Mouse (Mus musculus) liver, embryonic 13.5 days (tissue): ENCODE measurements around the gene Tm4sf19. TPM values are rescaled to one million over a fixed set of nuclear protein-coding genes. Genes with fewer than 3 reads are reported as not detected.
A peak's percentile ranks its signal among the peaks of the same experiment; 100 is the strongest.
"Not testable (repeated sequence)": the region's sequence is repeated elsewhere in the genome, so short reads cannot be mapped to it uniquely, and the experiment has no call there.

Experiments
- ATAC-seq: fragments of 200-750 bp; cut with Nextera tagmentation; 2 replicates; pipeline ENCODE4 v1.8.0; 2017; ENCODE audit warnings: low read depth, mild to moderate bottlenecking, moderate number of reproducible peaks, moderate library complexity
- DNase-seq: peaks from one replicate; pipeline ENCODE4 v3.0.0; 2022
- H3K27ac ChIP-seq: fragments of 300-500 bp; sonication (generic); 2 replicates; pipeline ENCODE4 v1.5.1; 2015; ENCODE audit warnings: moderate library complexity, mild to moderate bottlenecking, inconsistent platforms
- H3K27me3 ChIP-seq: fragments of 300-500 bp; sonication (generic); 2 replicates; pipeline ENCODE4 v1.6.1; 2015; ENCODE audit warnings: mild to moderate bottlenecking, inconsistent platforms
- H3K36me3 ChIP-seq: fragments of 300-500 bp; sonication (generic); 2 replicates; pipeline ENCODE4 v1.6.1; 2015; ENCODE audit warnings: mild to moderate bottlenecking, inconsistent platforms
- H3K4me1 ChIP-seq: fragments of 300-500 bp; sonication (generic); replicated peaks from 2 replicates; pipeline ENCODE4 v1.6.1; 2015; ENCODE audit warnings: inconsistent platforms
- H3K4me2 ChIP-seq: fragments of 300-500 bp; sonication (generic); 2 replicates; pipeline ENCODE4 v1.6.1; 2015; ENCODE audit warnings: inconsistent platforms, mild to moderate bottlenecking, moderate library complexity
- H3K4me3 ChIP-seq: fragments of 300-500 bp; sonication (generic); replicated peaks from 2 replicates; pipeline ENCODE4 v1.5.1; 2015; ENCODE audit warnings: mild to moderate bottlenecking, inconsistent platforms
- H3K9ac ChIP-seq: fragments of 300-500 bp; sonication (generic); 2 replicates; pipeline ENCODE4 v1.6.1; 2015; ENCODE audit warnings: mild to moderate bottlenecking, inconsistent platforms
- H3K9me3 ChIP-seq: fragments of 300-500 bp; sonication (generic); replicated peaks from 2 replicates; pipeline ENCODE4 v1.6.1; 2016; ENCODE audit warnings: inconsistent platforms
- WGBS: fragments of 180-500 bp; shearing (Covaris S2); methylation state at CpG from one replicate; pipeline ENCODE4 v1.1.7; 2015; ENCODE audit not compliant: insufficient replicate concordance; 5-methylcytosine and 5-hydroxymethylcytosine counted together
- polyA plus RNA-seq: library from polyadenylated mRNA; unstranded; fragments of >200 nt; fragmentation: Nextera tagmentation; extraction: Ambion mirVana; gene quantifications from 2 replicates; pipeline ENCODE4 v1.2.1, GENCODE M21; 2015

Gene Tm4sf19
- polyA plus RNA-seq, 1 experiment from 2014 or later, result not detected

DNA sequence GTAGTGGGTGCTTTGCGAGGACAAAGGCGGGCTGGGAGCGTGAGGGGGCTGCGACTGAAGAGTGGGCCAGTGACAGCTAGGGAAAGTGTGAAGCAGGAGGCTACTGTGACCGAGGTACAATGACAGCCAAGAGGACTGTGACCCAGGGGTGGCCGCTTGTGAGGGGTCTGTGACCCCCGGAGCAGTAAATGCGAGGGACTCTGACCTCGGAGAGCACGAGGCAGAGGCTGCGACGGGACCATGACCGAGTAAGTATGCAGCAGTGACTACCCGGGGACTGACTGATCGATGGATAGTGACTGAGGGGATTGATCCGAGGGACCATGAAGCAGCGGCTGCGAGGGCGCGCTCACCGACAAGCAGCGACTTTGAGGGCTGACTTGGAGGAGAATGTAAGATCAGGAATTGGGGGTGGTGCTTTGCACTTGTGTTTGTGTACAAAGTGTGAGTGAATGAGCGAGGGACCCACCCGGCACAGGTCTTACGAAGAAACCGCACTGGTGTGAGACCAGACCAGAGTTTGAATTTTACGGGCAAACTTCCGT is 30.8 kb downstream of the Tm4sf19 start:
- Histone ChIP-seq H3K27ac (peak overlapping the region; percentile 92), H3K36me3 (0 out of 2 replicates have a peak, but pooled peaks cover 3% of the 10 kb centered on the region), H3K9ac (peak overlapping the region; percentile 97), H3K4me2 (peak overlapping the region; percentile 81), H3K4me3 (peak overlapping the region; percentile 96), H3K4me1 (peaks cover 46% of the 10 kb centered on the region), H3K9me3 (no peaks in the 10 kb centered on the region), H3K27me3 (no peaks in the 10 kb centered on the region)
- ATAC-seq, result peak; percentile 66
- WGBS, result under 1% methylated on average over 28 of the region's 28 CpGs
- no peak for DNase-seq

- Histone ChIP-seq H3K4me1 (peaks cover 53% of the 10 kb centered on the region), H3K27ac (peak overlapping the region; percentile 92), H3K27me3 (no peaks in the 10 kb centered on the region), H3K4me2 (peak overlapping the region; percentile 81), H3K36me3 (peaks cover 9% of the 10 kb centered on the region), H3K4me3 (peak overlapping the region; percentile 96), H3K9ac (peak overlapping the region; percentile 97), H3K9me3 (no peaks in the 10 kb centered on the region)
- DNase-seq (no peak), ATAC-seq (no peak)
- 79% methylated on average over 1 of the region's 1 CpGs for WGBS
Observed at GRCm38 (mm10) chr16:32431926-32432325, 31.6 kb downstream of the Tm4sf19 start.

GRCm38 (mm10) chr16:32433138-32433537 is 32.8 kb downstream of the Tm4sf19 start:
- Histone ChIP-seq H3K4me3 (peak overlapping the region; percentile 96), H3K27ac (peak overlapping the region; percentile 92), H3K9ac (peak overlapping the region; percentile 97), H3K9me3 (no peaks in the 10 kb centered on the region), H3K36me3 (peaks cover 16% of the 10 kb centered on the region), H3K4me1 (peaks cover 60% of the 10 kb centered on the region), H3K27me3 (no peaks in the 10 kb centered on the region), H3K4me2 (peak overlapping the region; percentile 81)
- WGBS, result 62% methylated on average over 2 of the region's 2 CpGs
- DNase-seq (no peak), ATAC-seq (no peak)

DNA sequence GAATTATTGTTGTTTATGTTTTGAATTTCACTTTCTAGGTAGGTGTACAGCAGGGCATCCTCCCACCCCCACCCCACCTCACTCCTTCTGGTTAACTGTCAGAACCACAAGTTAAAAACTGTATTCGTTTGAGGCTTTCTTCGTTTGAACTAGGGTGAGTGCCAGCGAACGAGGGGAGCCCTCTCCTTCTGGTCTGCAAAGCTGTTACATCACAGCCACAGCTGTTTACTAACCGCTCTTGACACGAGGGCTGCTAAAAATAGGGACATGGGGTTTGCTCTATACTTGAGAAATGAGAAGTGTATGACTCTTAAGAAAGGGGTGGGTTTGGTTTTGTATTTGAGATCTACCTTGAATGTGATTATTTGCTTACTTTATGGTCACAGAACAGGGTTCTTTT is 33.8 kb downstream of the Tm4sf19 start:
- Histone ChIP-seq H3K27me3 (no peaks in the 10 kb centered on the region), H3K36me3 (peaks cover 16% of the 10 kb centered on the region), H3K4me3 (0 out of 2 replicates have a peak overlapping the region, but pooled peaks have one; percentile 96), H3K9me3 (no peaks in the 10 kb centered on the region), H3K4me2 (peak overlapping the region; percentile 81; the same call in 1 of the 2 replicates), H3K27ac (peak overlapping the region; percentile 92; the same call in 1 of the 2 replicates), H3K9ac (peak overlapping the region; percentile 40; the same call in 1 of the 2 replicates), H3K4me1 (peaks cover 60% of the 10 kb centered on the region)
- ATAC-seq (no peak), DNase-seq (no peak)
- WGBS, result 14% methylated on average over 6 of the region's 6 CpGs

- ATAC-seq (no peak), DNase-seq (no peak)
- Histone ChIP-seq H3K4me3 (no peak overlapping the region), H3K36me3 (peaks cover 22% of the 10 kb centered on the region), H3K27ac (no peak overlapping the region; the same call in 1 of the 2 replicates), H3K9ac (no peak overlapping the region), H3K9me3 (no peaks in the 10 kb centered on the region), H3K27me3 (no peaks in the 10 kb centered on the region), H3K4me2 (no peak overlapping the region), H3K4me1 (peaks cover 58% of the 10 kb centered on the region)
Observed at GRCm38 (mm10) chr16:32434691-32435090, 34.4 kb downstream of the Tm4sf19 start.

GRCm38 (mm10) chr16:32436657-32437056 is 36.4 kb downstream of the Tm4sf19 start:
- Histone ChIP-seq H3K36me3 (peaks cover 40% of the 10 kb centered on the region), H3K27me3 (no peaks in the 10 kb centered on the region), H3K4me2 (no peak overlapping the region), H3K9ac (no peak overlapping the region), H3K27ac (no peak overlapping the region), H3K9me3 (no peaks in the 10 kb centered on the region), H3K4me1 (peaks cover 61% of the 10 kb centered on the region), H3K4me3 (no peak overlapping the region)
- ATAC-seq (no peak), DNase-seq (no peak)
- 46% methylated on average over 1 of the region's 1 CpGs for WGBS

DNA sequence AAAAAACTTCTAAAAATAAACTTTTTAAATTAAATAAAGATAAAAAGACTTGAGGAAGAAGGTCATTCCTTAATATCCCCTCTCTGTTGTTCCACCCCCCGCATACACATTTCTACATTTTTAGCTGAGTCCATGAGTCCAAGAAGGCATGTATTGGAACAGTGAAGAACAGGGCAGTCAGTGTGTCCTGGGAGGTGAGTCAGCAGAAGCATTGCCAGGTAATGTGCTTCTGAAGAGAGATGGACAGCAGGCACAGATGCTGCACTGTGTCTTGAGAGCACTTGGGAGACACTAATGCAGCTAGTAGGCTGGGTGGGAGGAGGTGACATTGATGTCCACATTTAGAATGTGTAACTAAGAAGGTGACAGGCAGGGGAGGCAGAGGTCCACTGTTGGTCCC is 37.0 kb downstream of the Tm4sf19 start:
- H3K27me3 ChIP-seq, result no peaks in the 10 kb centered on the region
- no peaks in the 10 kb centered on the region for H3K9me3 ChIP-seq
- no peak overlapping the region for H3K4me3 ChIP-seq
- H3K4me2 ChIP-seq, result no peak overlapping the region
- peaks cover 41% of the 10 kb centered on the region for H3K36me3 ChIP-seq
- WGBS, result 87% methylated on average over 1 of the region's 1 CpGs
- peaks cover 58% of the 10 kb centered on the region for H3K4me1 ChIP-seq
- no peak for ATAC-seq
- no peak for DNase-seq
- H3K27ac ChIP-seq, result no peak overlapping the region; the same call in 1 of the 2 replicates
- H3K9ac ChIP-seq, result no peak overlapping the region

GRCm38 (mm10) chr16:32441432-32441831 is 41.1 kb downstream of the Tm4sf19 start:
- 81% methylated on average over 3 of the region's 3 CpGs for WGBS

DNA sequence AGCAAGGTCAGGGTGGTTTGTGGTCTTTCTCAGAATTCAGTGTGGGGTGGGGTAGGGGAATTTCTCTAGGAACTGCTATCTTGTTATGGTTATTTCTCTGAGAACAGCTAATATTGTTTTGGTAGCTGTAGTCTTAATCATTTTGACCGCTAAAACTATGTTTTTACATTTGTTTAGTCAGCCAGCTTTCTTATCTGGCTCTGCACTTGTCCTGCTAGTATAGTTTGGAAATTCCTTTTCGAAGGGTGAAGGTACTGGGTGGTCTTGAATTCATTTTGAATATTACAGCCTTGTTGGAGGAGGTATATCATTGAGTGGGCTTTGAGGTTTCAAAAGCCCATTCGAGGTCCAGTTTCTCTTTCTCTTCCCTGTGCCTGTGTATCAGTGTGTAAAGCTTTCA is 44.3 kb downstream of the Tm4sf19 start:
- not testable (repeated sequence) for H3K4me2 ChIP-seq, ATAC-seq, H3K9ac ChIP-seq, DNase-seq, H3K4me3 ChIP-seq, H3K9me3 ChIP-seq, H3K27me3 ChIP-seq
- Histone ChIP-seq H3K4me1 (peaks cover 73% of the 10 kb centered on the region), H3K27ac (peak overlapping the region; percentile 61; the same call in 1 of the 2 replicates), H3K36me3 (peaks cover 24% of the 10 kb centered on the region)
- WGBS, result 28% methylated on average over 3 of the region's 3 CpGs

More at GRCm38 (mm10) chr16:32441432-32441831, 41.1 kb downstream of the Tm4sf19 start:
- DNase-seq (no peak), ATAC-seq (no peak)
- Histone ChIP-seq H3K4me2 (no peak overlapping the region), H3K4me1 (peaks cover 57% of the 10 kb centered on the region), H3K4me3 (no peak overlapping the region), H3K9me3 (no peaks in the 10 kb centered on the region), H3K9ac (no peak overlapping the region), H3K36me3 (peaks cover 41% of the 10 kb centered on the region), H3K27ac (no peak overlapping the region), H3K27me3 (no peaks in the 10 kb centered on the region)

- peaks cover 80% of the 10 kb centered on the region for H3K4me1 ChIP-seq
- 88% methylated on average over 1 of the region's 1 CpGs for WGBS
Observed at GRCm38 (mm10) chr16:32445558-32445957, 45.3 kb downstream of the Tm4sf19 start.

DNA sequence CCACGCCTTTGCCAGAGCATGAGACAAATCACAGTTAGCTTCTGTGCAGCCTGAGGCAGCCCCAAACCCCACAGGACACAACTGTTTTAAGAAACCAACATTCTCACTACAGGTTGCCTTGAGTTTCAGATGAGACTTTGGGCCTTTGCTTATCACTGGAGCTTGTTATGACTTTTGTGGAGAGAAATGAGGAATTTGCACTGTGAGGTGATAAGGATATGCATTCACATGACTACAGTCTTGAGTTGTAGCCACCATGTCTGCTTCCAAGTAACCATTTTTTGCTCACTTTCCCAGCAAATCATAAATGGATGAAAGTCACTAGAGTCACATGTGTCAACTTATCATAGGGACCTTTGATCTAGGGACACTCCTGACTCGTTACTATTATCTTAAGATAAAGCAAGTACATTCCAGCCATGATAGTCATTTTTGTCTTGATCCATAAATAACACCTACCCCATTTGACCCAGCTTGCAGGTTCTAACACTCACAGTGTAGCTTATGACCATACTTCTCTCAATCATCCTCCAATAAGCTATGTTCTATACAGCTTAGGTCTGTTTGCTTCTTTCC is 46.3 kb downstream of the Tm4sf19 start:
- Histone ChIP-seq H3K36me3 (peaks cover 7% of the 10 kb centered on the region), H3K27me3 (no peaks in the 10 kb centered on the region), H3K4me1 (peaks cover 85% of the 10 kb centered on the region), H3K27ac (peak overlapping the region; percentile 95; the same call in 1 of the 2 replicates), H3K4me2 (no peak overlapping the region), H3K9ac (no peak overlapping the region), H3K4me3 (no peak overlapping the region), H3K9me3 (no peaks in the 10 kb centered on the region)
- ATAC-seq (no peak), DNase-seq (no peak)
- 45% methylated on average over 2 of the region's 2 CpGs for WGBS

More at GRCm38 (mm10) chr16:32445558-32445957, 45.3 kb downstream of the Tm4sf19 start:
- Histone ChIP-seq H3K4me3 (no peak overlapping the region), H3K27ac (peak overlapping the region; percentile 54), H3K27me3 (no peaks in the 10 kb centered on the region), H3K9ac (no peak overlapping the region), H3K36me3 (peaks cover 16% of the 10 kb centered on the region), H3K9me3 (no peaks in the 10 kb centered on the region), H3K4me2 (no peak overlapping the region)
- DNase-seq (no peak), ATAC-seq (no peak)

DNA sequence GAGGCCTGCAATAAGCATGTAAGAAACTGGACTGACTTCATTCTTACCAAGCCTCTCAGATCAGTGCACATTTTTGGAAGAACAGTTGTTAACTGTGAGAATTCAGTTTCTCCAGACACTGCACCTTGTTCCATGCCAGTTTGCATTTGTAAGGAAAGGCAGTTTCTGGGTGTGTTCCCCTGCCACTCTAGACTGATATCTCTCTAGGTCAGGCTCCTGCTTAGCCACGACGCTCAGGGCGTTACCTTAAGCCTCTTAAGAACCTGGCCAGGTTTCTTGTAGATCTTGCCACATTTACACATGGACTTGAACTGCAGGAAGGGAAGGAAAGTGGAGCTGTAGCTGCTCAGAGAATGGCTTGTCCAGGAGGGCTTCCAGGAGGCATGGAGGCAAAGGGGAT is 49.4 kb downstream of the Tm4sf19 start:
- Histone ChIP-seq H3K4me2 (peak overlapping the region; percentile 71), H3K4me3 (peak overlapping the region; percentile 37)

More for the DNA sequence above, 49.4 kb downstream of the Tm4sf19 start:
- H3K9me3 ChIP-seq, result no peaks in the 10 kb centered on the region
- peak; percentile 98 for ATAC-seq
- H3K27ac ChIP-seq, result peak overlapping the region; percentile 95
- H3K4me1 ChIP-seq, result peaks cover 83% of the 10 kb centered on the region
- H3K27me3 ChIP-seq, result no peaks in the 10 kb centered on the region
- H3K9ac ChIP-seq, result peak overlapping the region; percentile 71
- peaks cover 28% of the 10 kb centered on the region for H3K36me3 ChIP-seq
- WGBS, result 23% methylated on average over 3 of the region's 3 CpGs
- peak; percentile 58 for DNase-seq
